Mouse (Mus musculus) thymus, postnatal 14 days (tissue): ENCODE results near the gene Notch4.

Experiments used
- DNase-seq: peaks from one replicate; pipeline ENCODE4 v3.0.0; 2021

Gene Notch4

DNA sequence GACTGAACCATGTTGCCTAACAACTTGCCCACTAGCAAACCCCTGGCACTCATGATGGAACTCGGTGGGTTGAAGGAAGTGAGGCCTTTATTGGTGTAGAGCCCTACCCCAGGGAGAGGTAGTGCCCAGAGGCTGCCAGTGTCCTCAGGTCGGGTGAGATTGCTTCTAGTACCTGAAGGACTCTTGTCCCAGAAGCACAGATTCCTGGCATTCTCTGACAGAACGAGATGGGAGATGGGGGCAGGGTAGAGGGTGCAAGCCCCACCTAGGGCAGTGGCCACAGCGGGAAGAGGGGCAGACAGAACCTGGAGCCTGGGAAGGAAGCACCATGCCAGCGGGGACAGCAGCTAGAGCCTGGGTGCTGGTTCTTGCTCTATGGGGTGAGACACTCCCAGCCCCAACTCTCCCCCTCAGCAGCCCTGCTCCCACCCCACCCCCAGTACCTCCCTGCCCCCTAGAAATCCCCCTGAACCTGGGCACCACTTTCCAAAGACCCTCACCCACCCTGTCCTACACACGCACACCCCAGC, 33.6 kb downstream of the Notch4 start, which contains the start of gene Ager:
Gene Ager (plus strand): TSS at position 297 of the 530 bp plus-strand sequence.
- no peak for DNase-seq

DNA sequence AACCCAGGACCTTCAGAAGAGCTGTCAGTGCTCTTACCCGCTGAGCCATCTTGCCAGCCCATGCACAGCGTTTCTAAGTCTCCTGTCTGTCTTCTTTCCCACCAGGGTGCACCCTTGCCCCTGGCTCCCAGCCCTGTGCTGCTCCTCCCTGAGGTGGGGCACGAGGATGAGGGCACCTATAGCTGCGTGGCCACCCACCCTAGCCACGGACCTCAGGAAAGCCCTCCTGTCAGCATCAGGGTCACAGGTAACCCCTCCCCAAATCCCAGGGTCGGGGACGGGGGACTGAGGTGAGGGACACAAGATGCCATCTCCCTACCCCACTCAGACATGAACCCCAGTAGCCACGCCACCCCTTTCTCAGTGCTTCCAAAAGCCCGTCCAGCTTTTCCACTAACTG, 35.8 kb downstream of the Notch4 start:
- DNase-seq, result no peak

DNA sequence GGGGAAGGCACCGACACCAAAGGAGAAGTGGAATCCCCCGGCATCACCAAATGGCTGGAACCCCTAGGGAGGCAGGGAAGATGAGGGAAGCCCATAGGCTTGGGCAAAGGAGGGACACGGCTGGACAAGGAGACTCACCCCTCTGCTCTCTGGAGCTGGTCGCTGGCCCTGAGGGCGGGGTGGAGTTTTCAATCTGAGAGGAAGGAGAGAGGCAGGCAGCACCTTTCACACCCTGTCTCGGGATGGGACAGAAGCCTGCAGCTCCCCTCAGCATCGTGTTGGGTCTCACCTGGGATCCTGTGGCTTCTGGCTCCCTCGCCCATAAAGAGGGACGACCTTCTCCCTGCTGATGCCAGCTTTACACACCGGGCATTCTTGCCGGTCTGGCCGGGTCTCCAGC, 37.7 kb downstream of the Notch4 start:
- DNase-seq, result no peak

DNA sequence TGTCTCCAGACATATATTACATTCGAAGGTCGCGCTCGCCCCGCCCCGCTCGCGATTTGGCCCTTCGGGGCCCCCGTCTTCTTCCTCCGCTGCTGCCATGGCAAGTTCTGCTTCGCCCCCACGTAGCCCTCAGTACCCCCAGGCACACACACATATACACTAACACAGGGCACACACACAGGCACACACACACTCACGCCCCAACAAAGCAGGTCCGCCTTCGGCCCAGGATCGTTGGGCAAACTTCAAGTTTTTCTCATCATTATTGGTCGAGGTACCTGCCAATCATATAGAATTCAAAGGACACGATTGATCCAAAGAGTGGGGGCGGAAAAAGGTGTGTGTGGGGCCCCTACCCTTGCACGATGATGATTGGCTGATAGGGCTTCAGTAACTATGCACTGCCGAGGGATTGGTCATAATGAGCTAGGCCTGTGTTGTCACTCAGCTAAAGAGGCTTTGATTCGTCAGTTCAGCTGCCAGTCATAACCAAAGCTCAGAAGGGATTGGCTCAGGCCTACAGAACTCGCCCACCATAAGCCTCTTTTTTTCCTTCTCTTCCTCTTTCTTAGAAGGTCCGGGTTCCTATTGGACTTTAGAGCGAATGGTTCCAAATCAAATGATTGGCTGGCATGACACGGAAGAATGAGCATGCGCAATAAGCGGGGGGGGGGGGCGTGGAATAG, 39.5 kb downstream of the Notch4 start, which contains the start of gene Rnf5:
Gene Rnf5 (minus strand): TSS at position 316 of the 686 bp plus-strand sequence.
- DNase-seq, result peak; percentile 98

DNA sequence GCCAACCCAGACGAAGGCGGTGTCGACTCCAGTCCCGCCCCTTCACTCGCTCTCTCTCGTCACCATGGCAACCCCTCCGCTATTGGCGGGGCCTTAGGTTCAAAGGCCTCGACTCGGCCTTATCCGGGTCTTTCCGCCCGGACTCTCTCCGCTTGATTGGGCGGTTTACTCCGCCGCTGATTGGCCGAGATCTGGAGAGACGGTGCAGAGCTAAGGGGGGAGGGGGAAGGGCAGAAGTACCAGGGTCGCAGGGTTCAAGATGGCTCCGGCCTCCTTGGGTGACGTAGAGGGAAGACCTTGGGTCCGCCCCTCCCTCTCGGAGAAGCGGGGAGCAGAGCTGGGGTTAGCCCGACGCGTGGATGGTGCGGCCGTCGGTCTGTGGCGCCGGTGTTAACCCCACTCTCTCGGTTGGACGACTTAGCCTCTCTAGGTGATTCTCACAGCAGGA, 40.0 kb downstream of the Notch4 start, which contains the start of gene Agpat1:
Gene Agpat1 (plus strand): TSS at position 202 of the 448 bp plus-strand sequence.
- DNase-seq, result peak; percentile 99

DNA sequence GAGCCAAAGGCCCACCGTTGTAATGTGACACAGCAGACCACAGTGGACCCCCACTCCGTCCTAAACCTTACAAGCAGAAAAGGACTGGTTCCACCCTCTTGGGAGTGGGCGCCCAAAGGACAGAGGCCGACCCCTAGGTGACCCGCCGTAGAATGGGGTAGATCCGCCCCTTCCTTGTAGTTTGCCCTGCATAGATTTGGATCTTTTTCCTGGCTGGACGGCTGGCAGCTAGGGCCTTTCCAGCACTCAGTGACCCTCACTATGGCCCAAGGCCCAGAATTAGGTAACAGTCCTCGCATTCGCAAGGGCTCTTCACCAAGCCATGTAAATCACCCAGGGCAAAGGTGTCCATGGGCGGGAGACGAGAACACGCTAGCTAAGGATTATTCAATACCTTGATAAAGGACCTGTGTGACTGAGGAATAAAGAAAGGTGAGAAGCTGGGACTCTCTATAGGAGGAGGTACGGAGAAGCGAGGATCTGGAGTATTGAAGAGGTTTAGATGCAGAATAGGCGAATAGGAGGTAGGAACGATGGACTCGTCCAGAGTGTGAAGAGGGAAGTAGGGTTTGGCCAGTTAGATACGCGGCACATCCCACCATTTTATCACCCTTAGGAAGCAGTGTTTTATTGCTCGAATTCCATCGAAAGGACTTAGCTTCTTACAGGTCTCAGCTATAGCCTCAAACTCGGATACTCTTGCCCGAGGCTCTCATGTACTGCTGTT, 40.6 kb downstream of the Notch4 start:
- no peak for DNase-seq

DNA sequence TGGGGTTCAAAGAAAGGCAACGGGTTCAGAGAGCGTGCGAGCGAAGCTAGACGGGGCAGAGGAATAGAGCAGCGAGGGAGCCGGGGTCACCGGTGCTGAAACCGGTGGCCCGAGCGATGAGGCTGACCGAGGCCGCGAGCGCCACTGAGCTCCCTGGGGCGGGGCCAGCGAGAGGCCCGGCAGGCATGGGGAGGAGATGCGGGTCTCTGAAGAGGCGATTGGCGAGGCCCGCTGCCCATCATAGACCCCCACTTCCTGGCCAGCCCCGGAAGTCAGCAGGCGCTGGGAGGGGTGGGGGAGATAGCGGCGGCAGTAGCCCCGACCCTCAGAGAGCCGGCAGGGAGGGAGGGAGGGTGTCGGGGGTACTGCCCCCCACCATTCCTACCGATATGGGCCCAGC, 41.5 kb downstream of the Notch4 start:
- DNase-seq, result peak; percentile 97

DNA sequence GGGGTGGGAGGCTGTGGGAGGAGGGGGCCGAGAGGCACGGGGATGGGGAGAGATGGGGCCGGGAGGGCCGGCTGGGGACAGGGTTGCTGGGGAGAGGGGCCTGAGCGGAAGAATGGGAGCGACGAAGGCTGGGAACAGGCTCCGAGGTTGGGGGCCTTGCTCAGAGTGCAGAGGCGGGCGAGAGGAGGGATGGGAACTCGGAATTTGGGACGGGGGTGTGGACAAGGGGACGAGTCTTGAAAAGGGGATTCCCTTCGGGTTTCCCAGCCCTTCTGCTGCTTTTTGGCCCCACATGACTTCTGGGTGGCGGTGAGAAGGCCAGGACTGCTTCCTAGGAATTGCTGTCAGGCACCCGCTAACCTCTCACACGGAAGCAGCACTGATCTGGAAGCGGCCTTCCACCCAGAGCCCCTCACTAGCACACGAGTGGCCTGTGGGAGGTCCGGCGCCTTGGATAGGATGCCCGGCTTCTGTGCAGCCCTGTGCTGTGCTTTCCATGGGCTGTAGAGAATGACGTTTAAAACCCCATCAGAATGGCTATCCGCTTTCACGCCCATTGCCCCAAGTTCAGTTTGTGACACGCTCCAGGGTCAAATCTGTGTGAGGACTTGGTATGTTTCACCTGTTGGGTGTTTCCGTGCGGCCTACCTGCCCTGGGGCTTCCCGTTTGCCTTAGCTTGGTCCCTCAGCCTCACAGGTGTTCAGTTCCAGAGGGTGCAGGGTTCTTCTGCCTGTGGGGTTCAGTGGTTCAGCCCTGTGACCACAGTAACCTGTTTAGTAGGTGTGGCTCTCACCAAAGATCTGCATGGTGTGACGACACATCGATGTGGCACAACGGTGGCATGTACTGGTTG, 42.3 kb downstream of the Notch4 start:
- DNase-seq, result no peak

DNA sequence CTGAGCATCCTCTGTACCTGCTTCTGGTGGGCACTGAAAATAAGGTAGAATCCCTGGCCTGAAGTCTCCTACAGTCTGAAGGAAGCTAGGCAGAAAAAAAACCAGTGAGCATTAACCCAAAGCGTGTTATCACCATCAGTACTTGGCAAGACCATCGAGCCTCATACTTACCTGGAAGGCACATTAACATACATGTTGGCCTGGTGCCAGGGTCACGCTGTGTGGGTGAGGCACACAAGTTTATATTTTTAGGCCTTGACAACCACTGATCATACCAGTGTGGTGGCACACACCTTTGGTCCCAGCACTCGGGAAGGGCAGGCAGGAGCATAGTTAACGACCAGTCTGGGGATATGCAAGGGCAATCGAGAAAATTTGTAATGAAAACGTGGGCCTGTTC, 43.9 kb downstream of the Notch4 start:
- DNase-seq, result no peak

DNA sequence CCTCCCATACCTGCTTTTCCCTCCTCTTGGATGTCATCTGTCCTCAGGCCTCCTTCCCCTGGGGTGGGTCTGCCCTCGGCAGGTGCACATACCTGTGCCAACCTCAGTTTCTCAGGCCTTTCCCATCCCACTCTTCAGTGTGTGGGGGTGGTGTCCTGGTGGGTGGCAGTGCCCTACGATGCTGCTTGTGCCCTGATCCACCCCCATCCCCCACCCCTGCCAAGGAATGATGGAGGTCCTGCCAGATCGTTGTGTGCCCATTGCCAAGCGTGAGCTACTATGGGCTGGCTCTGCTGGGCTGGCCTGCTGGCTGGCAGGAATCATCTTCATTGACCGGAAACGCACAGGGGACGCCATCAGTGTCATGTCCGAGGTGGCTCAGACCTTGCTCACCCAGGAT, 47.0 kb downstream of the Notch4 start:
- DNase-seq, result no peak

DNA sequence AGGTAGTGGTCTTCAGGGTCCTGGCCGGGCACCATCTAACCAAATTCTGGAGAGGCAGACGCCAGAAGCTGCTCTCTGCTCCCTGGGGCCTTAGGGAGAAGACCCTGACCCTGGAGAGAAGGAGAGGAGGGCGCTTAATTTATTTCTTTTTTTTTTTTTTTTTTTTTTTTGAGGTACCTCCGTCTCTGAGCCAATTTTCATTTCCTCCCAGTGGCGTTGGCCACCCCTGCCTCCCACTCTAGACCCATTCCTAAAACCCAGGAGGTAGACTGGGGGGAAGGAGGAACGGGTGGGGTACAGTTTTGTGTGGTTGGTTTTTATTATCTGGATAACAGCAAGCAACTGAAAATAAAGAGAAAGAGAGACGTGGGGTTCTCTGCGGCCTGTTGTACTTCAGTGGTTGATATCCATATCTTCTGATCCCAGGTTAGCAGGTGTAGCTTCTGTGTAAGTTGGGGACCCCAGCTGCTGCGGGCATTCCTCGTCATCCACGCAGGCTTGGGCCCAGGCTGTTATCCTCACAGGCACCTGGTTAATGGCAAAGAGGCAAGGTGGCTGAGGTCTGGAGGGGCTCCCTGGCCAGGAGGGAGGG, 49.1 kb downstream of the Notch4 start:
- DNase-seq, result no peak

DNA sequence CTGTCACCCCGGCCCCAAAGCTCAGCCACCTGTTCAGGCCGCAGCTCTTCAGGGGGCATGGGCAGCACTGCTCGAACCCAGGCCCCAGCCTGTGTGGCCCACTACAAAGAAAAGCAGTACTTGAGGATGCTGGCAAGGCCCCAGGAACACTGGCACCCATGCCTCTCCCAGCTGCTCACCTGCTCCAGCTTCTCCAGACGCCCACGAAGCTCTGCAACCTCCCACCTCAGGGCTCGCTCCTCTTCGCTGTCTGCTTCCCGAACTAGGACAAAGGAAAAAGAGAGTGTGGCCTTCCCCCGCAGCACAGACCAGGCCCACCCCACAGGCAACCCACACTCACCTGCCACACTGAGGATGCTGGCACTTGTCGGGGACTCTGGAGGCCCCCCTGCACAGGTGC, 49.8 kb downstream of the Notch4 start:
- no peak for DNase-seq

DNA sequence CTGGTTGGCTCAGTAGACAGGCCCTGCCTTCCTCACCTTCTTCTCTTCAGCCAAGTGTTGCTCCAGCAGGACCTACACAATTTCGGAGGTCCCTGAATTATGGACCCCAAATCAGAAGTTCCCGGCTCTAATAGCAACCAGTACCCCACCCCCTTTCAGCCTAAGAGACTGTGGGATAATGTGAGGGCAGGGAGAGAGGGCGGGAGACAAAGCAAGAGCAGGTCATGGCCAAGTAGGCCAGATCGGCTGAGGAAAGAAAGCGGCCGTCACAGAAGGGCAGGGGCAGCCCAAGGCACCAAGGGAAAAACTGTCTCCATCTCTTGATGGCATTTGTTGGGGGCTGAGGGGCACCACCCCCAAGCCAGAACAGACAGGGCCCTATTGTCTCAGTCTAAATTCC, 51.8 kb downstream of the Notch4 start, which contains the start of gene Egfl8:
Gene Egfl8 (minus strand): TSS at position 101 of the 400 bp plus-strand sequence.
- no peak for DNase-seq

DNA sequence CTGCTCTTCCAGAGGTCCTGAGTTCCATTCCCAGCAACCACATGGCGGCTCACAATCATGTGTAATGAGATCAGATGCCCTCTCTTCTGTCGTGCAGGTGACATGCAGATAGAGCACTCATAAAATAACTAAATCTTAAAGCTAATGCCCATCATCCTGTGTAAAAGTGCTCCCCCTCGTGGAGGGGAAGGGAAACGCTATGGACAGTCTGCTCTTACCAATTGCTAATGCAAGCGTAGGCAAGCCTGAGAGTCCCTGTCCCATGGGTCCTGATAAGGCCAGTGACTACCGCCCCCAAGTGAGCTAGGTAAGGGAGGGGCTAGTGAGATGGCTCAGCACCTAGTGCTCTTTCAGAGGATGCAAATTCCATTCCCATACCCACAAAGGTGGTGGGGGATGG, 54.9 kb downstream of the Notch4 start:
- peak; percentile 87 for DNase-seq

DNA sequence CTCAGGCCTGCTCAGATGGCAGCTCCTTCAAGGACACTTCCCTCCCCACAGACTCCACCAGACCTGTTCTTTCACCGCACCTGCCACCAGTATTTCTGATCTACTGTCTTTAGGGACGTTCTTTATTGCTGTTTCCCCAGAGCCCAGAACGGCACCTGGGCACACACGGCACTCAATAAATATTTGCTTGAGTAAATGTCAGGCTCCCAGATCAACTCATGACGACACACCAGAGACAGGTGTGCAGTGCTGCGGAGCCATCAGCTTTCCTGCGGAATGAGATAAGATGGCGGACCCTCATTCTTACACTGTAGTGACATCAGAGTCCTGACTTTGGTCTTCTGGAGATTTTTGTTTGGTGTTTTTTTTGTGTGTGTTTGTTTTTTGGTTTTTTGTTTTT, 56.9 kb downstream of the Notch4 start:
- no peak for DNase-seq

DNA sequence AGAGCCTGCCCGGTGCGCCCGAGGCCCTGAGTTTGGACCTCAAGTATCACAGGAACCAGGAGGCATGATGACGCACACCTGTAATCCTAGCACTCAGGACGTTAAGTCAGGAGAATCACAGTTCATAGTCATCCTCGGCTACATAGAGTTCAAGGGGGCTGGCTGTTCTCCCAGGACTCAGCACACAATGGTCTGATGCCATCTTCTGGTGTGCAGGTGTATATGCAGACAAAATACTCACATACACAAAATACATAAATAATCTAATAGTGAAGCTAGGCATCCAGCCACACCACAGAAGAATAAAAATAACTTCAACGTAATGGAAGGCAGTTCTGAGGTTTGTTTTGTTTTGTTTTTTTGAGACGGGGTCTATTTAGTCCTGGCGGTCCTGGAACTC, 59.1 kb downstream of the Notch4 start:
- DNase-seq, result no peak

DNA sequence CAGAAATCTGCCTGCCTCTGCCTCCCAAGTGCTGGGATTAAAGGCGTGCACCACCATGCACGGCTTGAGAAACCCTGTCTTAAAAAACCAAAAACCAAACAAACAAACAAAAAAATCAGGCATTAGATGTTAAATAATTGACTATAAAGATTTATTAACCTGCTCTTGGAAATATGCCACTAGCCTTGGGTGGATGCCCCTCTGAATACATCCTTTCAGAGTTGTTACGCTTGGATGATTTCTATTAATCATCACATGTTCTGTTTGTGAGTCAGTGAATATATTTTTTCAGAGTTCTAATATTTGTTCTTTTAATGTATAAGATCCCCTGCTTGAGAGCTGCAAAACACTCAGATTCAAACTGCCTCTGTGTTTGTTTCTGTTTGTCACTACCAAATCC, 60.9 kb downstream of the Notch4 start:
- no peak for DNase-seq

DNA sequence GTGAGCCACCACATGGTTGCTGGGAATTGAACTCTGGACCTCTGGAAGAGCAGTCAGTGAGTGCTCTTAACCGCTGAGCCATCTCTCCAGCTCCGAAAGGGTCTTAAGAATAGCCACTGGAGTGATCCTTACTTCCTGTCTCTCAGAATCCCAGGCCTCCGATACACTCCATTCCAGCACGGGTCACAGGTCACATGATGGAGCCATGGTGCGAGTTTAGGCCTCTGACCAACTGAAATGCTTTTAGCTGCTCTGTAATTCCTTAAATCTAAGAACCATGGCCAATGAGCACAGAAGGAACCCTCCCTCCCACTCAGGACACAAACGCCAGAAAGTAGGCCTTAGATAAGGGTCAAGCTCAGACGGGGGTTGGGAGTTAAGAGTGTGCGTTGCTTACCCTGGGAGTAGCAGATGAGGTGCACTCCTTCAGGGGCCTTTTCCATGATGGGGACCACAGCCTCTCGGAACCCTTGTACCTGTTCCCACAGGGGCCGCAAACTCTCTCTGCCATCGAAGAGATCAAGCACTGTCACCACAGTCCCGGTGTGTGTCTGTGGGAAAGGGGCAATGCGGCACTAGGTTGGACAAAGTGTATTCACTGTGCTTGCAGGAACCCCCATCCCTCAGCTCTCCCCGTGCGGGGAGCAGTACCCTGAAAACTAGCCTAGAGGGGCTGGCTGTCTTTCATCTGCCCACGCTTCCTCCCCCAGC, 62.1 kb downstream of the Notch4 start:
- no peak for DNase-seq

DNA sequence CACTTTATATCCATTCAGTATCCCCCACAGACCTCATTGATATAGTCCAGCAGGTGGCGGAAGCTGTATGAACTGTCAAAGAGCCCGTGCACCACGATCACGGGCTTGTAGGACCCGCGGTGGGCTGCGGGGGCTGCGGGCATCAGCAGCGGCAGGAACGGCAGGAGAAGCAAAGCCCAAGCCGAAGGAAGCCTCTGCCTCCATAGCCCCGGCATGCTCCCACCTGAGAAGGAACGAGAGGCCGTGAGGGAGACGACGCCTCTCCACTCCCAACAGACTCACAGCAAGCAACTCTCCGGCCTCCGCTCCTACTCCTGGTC, 62.7 kb downstream of the Notch4 start:
- peak; percentile 70 for DNase-seq

DNA sequence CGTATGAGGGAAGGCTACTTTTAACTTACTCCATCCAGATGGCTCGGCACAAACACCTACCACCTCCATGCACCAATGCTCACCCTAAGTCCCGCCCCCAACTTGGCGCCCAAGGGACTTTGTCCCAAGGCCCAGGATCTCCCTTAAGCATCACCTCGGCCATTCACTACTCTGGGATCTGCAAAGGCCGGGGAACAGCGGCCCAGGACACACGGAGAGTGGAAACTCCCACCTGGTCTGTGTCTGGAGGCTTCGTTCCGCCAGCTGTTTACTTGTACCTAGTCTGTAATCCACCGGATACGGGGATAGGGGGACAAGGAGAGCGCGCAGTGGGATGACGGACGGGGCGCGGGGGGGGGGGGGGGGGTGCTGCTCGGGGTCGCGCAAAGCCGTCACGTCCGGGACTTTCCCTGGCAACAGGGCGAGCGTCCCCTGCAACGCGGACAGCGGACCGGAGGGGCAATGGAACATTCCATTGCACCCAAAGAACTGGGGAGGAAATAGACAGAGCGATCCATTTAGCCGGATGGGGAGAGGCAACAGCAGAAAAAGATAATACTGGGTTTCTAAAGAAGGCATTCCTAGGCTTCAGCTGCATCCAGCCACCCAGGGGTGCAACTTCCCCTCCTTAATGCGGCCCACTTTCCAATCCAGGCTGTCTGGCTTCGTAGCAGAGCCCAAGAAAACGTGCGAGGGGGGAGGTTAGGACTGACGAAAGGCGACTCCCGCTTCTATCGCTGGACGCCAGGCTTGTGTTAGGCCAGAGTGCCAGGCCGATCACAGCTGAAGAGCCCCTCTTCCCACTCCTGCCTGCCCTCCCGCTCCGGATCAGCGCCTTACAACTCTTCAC, 63.2 kb downstream of the Notch4 start:
- peak; percentile 86 for DNase-seq
